Mouse (Mus musculus): ENCODE measurements around the gene Cela1. TPM values are rescaled to one million over a fixed set of nuclear protein-coding genes. Genes with fewer than 3 reads are reported as not detected.

Cela1 gene
- polyA plus RNA-seq (2012; ENCODE audit: insufficient read depth, insufficient read length, low replicate concordance, missing spikeins), result not detected in 2 replicates

- TF ChIP-seq POLR2A (IDR thresholded peaks at IDR 0.05; ENCODE audit: insufficient read depth, low read depth, low read length), result no peak
- no peak for TF ChIP-seq CTCF (IDR thresholded peaks at IDR 0.05; ENCODE audit: insufficient read depth, low read depth, low read length)
- H3K4me3 ChIP-seq (ENCODE audit: insufficient read depth, low read depth, low read length), result no peak within 1 kb of the TSS
- no peak within 1 kb of the TSS for H3K27ac ChIP-seq (ENCODE audit: insufficient read depth, low read depth, low read length)
- peaks cover 13% of the 10 kb centered on the region for H3K4me1 ChIP-seq (ENCODE audit: control insufficient read depth, insufficient read depth, low read length)
- WGBS, result 84% methylated on average over 8 of the region's 8 CpGs
Observed at GRCm38 (mm10) chr15:100687430-100687971, at the start of gene Cela1. Gene Cela1, minus strand, starts transcription at chr15:100687921.

DNA sequence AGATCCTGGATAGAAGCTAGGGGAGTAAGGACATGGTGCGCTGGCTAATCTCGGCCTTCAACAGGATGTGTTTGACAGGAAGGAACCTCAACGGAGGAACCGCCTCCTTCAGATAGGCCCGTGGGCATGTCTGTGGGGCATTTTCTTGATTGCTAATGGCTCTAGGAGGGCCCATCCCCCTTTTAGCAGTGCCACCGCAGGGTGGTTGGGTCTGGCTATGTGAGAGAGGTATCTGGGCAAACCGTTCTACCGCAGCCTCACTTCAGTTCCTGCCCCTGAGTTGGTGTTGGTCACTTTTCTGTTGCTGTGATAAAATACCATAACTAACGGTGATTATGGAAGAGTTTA is 48.2 kb upstream of the Cela1 start:
- WGBS, result 82% methylated on average over 9 of the region's 9 CpGs
- no peak overlapping the region for H3K27ac ChIP-seq (ENCODE audit: insufficient read depth, low read depth, low read length)
- TF ChIP-seq CTCF (IDR thresholded peaks at IDR 0.05; ENCODE audit: insufficient read depth, low read depth, low read length), result no peak
- no peak for TF ChIP-seq POLR2A (IDR thresholded peaks at IDR 0.05; ENCODE audit: insufficient read depth, low read depth, low read length)
- 0 out of 2 replicates have a peak, but pooled peaks cover 2% of the 10 kb centered on the region for H3K4me1 ChIP-seq (ENCODE audit: control insufficient read depth, insufficient read depth, low read length)
- H3K4me3 ChIP-seq (ENCODE audit: insufficient read depth, low read depth, low read length), result no peak overlapping the region

DNA sequence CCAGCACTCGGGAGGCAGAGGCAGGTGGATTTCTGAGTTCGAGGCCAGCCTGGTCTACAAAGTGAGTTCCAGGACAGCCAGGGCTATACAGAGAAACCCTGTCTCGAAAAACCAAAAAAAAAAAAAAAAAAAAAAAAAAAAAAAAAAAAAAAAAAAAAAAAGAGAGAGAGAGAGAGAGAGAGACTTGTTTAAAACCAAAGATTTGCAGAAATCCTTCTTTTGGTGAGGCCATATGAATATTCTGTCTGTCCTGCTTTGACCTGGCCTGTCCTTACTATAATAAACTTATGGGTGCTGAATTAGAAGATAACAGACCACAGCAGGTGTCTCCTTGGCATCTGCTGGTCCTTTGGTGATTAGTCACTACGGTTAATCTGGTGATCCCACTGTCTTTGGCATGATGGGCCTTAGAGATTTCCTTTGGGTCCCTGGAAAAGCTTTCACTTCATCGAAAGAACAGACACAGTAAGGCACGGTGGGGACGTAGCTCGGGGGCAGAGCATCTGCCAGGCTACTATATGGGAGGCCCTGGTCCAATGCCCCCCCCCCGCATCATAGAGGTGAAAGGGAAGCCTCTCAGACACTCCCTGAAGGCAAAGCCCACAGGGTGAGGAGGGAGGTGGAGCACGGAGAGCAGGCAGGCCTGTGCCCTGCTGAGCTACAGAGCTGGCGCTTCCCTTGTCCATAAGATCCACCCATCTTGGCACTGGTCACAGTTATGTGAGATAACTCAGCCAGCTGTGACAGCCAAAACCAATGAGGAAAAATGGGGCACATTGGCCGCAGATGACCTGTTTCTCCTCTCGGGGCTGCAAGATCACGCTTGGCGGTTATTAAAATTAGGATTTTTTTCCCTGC is 47.6 kb upstream of the Cela1 start:
- no peak overlapping the region for H3K4me3 ChIP-seq (ENCODE audit: insufficient read depth, low read depth, low read length)
- 0 out of 2 replicates have a peak, but pooled peaks cover 2% of the 10 kb centered on the region for H3K4me1 ChIP-seq (ENCODE audit: control insufficient read depth, insufficient read depth, low read length)
- no peak for TF ChIP-seq CTCF (IDR thresholded peaks at IDR 0.05; ENCODE audit: insufficient read depth, low read depth, low read length)
- no peak for TF ChIP-seq POLR2A (IDR thresholded peaks at IDR 0.05; ENCODE audit: insufficient read depth, low read depth, low read length)
- 85% methylated on average over 14 of the region's 15 CpGs for whole genome bisulfite sequencing
- H3K27ac ChIP-seq (ENCODE audit: insufficient read depth, low read depth, low read length), result no peak overlapping the region

DNA sequence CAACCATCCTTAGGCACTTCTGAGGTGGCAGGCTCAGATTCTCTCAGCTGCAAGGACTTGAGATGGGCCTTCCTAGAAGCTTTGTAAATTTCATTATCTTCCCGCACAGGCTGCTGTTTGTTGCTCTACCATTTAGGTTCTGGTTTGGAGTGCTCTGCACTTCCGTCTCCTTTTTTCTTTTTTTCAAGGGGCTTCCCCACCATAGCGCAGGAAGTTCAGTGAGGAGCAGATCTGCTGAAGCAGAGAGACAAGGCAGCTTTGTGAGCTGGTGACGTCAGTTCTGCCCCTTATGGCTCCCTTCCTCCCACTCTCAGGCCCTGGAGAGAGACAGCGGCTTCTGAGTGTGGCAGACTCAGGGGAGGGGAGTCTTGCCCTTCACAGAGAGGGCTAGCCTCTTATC is 44.9 kb upstream of the Cela1 start:
- no peak overlapping the region for H3K27ac ChIP-seq (ENCODE audit: insufficient read depth, low read depth, low read length)
- TF ChIP-seq CTCF (IDR thresholded peaks at IDR 0.05; ENCODE audit: insufficient read depth, low read depth, low read length) (no peak), POLR2A (IDR thresholded peaks at IDR 0.05; ENCODE audit: insufficient read depth, low read depth, low read length) (no peak)
- 42% methylated on average over 5 of the region's 5 CpGs for WGBS
- peaks cover 12% of the 10 kb centered on the region for H3K4me1 ChIP-seq (ENCODE audit: control insufficient read depth, insufficient read depth, low read length)
- H3K4me3 ChIP-seq (ENCODE audit: insufficient read depth, low read depth, low read length), result no peak overlapping the region

- TF ChIP-seq POLR2A (IDR thresholded peaks at IDR 0.05; ENCODE audit: insufficient read depth, low read depth, low read length), result no peak
- TF ChIP-seq CTCF (IDR thresholded peaks at IDR 0.05; ENCODE audit: insufficient read depth, low read depth, low read length), result no peak
- Histone ChIP-seq H3K4me1 (ENCODE audit: control insufficient read depth, insufficient read depth, low read length) (peaks cover 12% of the 10 kb centered on the region), H3K4me3 (ENCODE audit: insufficient read depth, low read depth, low read length) (no peak overlapping the region), H3K27ac (ENCODE audit: insufficient read depth, low read depth, low read length) (no peak overlapping the region)
- 86% methylated on average over 9 of the region's 9 CpGs for WGBS
Observed at GRCm38 (mm10) chr15:100731081-100731480, 43.4 kb upstream of the Cela1 start.

- TF ChIP-seq CTCF (IDR thresholded peaks at IDR 0.05; ENCODE audit: insufficient read depth, low read depth, low read length), result no peak
- TF ChIP-seq POLR2A (IDR thresholded peaks at IDR 0.05; ENCODE audit: insufficient read depth, low read depth, low read length), result no peak
- H3K4me3 ChIP-seq (ENCODE audit: insufficient read depth, low read depth, low read length), result peak within 1 kb of the TSS; percentile 15
- H3K27ac ChIP-seq (ENCODE audit: insufficient read depth, low read depth, low read length), result no peak within 1 kb of the TSS
- H3K4me1 ChIP-seq (ENCODE audit: control insufficient read depth, insufficient read depth, low read length), result peaks cover 12% of the 10 kb centered on the region
- WGBS, result 9% methylated on average over 57 of the region's 57 CpGs
Observed at GRCm38 (mm10) chr15:100729281-100729985, 41.7 kb upstream of the Cela1 start, which contains the start of gene Galnt6. Gene Galnt6, minus strand, starts transcription at chr15:100729376.

DNA sequence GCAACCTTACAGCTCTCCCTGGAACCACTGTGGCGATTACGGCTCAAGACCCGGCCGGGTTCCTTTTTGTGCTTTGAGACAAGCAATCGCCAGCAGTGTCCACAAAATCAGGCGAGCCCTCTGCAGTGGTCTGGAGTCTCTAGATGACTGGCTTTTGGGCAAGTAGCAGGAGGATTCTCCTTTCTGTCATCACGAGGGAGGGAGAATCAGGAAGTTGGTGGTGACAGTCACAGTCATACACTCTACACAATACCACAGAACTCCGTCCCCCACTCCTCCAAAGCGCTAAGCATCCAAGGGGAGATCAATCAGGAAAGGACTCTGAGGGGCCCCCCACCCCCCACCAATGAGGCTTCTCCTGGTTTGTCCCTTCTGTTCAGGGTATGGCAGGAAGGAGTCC is 40.9 kb upstream of the Cela1 start:
- no peak for TF ChIP-seq POLR2A (IDR thresholded peaks at IDR 0.05; ENCODE audit: insufficient read depth, low read depth, low read length)
- no peak for TF ChIP-seq CTCF (IDR thresholded peaks at IDR 0.05; ENCODE audit: insufficient read depth, low read depth, low read length)
- H3K27ac ChIP-seq (ENCODE audit: insufficient read depth, low read depth, low read length), result no peak overlapping the region
- WGBS, result 53% methylated on average over 9 of the region's 9 CpGs

GRCm38 (mm10) chr15:100727834-100728233 is 40.1 kb upstream of the Cela1 start:
- Histone ChIP-seq H3K4me3 (ENCODE audit: insufficient read depth, low read depth, low read length) (no peak overlapping the region), H3K4me1 (ENCODE audit: control insufficient read depth, insufficient read depth, low read length) (peaks cover 12% of the 10 kb centered on the region), H3K27ac (ENCODE audit: insufficient read depth, low read depth, low read length) (no peak overlapping the region)
- 85% methylated on average over 11 of the region's 11 CpGs for WGBS
- TF ChIP-seq POLR2A (IDR thresholded peaks at IDR 0.05; ENCODE audit: insufficient read depth, low read depth, low read length) (no peak), CTCF (IDR thresholded peaks at IDR 0.05; ENCODE audit: insufficient read depth, low read depth, low read length) (no peak)

More for the DNA sequence above, 40.9 kb upstream of the Cela1 start:
- Histone ChIP-seq H3K4me3 (ENCODE audit: insufficient read depth, low read depth, low read length) (peak overlapping the region; percentile 15; the same call in 1 of the 2 replicates), H3K4me1 (ENCODE audit: control insufficient read depth, insufficient read depth, low read length) (peaks cover 12% of the 10 kb centered on the region)
